Mouse (Mus musculus): ENCODE results near the gene Stx18. TPM values are rescaled to one million over a fixed set of nuclear protein-coding genes. Genes with fewer than 3 reads are reported as not detected.

Gene Stx18
- 44.8 and 49.4 TPM in 2 replicates for polyA plus RNA-seq (2021; fragmentation: Nextera tagmentation)
- long read RNA-seq, experiment 1, transcript Stx18-203 (11 exons, 3,002 nt), result major isoform, 134 of 217 reads
- long read RNA-seq, experiment 1, transcript Stx18-201 (11 exons, 1,471 nt), result minor isoform, 11 of 217 reads
- long read RNA-seq, experiment 1, transcript Stx18-207 (10 exons, 900 nt), result minor isoform, 44 of 217 reads
- long read RNA-seq, experiment 1, partial matches to known transcripts, result 0 of 217 reads
- long read RNA-seq, experiment 1, other reads (novel, unspliced or antisense), result 22 of 217 reads
- long read RNA-seq, experiment 2, transcript Stx18-207 (10 exons, 900 nt), result minor isoform, 8 of 52 reads
- long read RNA-seq, experiment 2, transcript Stx18-203 (11 exons, 3,002 nt), result major isoform, 24 of 52 reads
- long read RNA-seq, experiment 2, partial matches to known transcripts, result 2 of 52 reads
- long read RNA-seq, experiment 2, other reads (novel, unspliced or antisense), result 14 of 52 reads

GRCm38 (mm10) chr5:38038710-38039592, at the start of gene Stx18:
Gene Stx18 (plus strand): TSS chr5:38038742.

GRCm38 (mm10) chr5:38159634-38160413, 121.3 kb downstream of the Stx18 start, which contains the start of gene Nsg1:
Gene Nsg1 (minus strand): TSS chr5:38159907.

Other genes with a start within 250 kb of the Stx18 start
- 3.8 and 9.5 TPM in 2 replicates for gene Msx1, start 214.2 kb upstream of the Stx18 start, polyA plus RNA-seq (2021; fragmentation: Nextera tagmentation)
- gene Nsg1, start 121.2 kb downstream of the Stx18 start, polyA plus RNA-seq (2021; fragmentation: Nextera tagmentation), result 232 and 243 TPM in 2 replicates
- gene Zbtb49, start 181.7 kb downstream of the Stx18 start, polyA plus RNA-seq (2021; fragmentation: Nextera tagmentation), result 4.2 and 4.3 TPM in 2 replicates
- 25.5 and 32.6 TPM in 2 replicates for gene Lyar, start 181.7 kb downstream of the Stx18 start, polyA plus RNA-seq (2021; fragmentation: Nextera tagmentation)
- 45.7 and 63.8 TPM in 2 replicates for gene Tmem128, start 221.4 kb downstream of the Stx18 start, polyA plus RNA-seq (2021; fragmentation: Nextera tagmentation)
- gene Otop1, start 237.2 kb downstream of the Stx18 start, polyA plus RNA-seq (2021; fragmentation: Nextera tagmentation), result not detected in 2 replicates